Mouse (Mus musculus) embryonic facial prominence, embryonic 11.5 days (tissue): ENCODE measurements around the gene RPS10-NUDT3. TPM values are rescaled to one million over a fixed set of nuclear protein-coding genes. Genes with fewer than 3 reads are reported as not detected.
A peak's percentile ranks its signal among the peaks of the same experiment; 100 is the strongest.

Source experiments
- ATAC-seq: fragments of 200-750 bp; cut with Nextera tagmentation; replicated peaks from 2 replicates; pipeline ENCODE4 v1.8.0; 2017; ENCODE audit warnings: low read depth; ENCODE audit not compliant: insufficient number of reproducible peaks, low FRiP score, low TSS enrichment
- DNase-seq: peaks from one replicate; pipeline ENCODE4 v3.0.0-alpha.2; 2015; ENCODE audit warnings: low spot score
- H3K27ac ChIP-seq: fragments of 300-500 bp; sonication (generic); replicated peaks from 2 replicates; pipeline ENCODE4 v1.5.1; 2014; ENCODE audit warnings: mild to moderate bottlenecking, low read depth, low read length, control low read depth
- H3K27me3 ChIP-seq: fragments of 300-500 bp; sonication (generic); 2 replicates; pipeline ENCODE4 v1.6.1; 2014; ENCODE audit warnings: mild to moderate bottlenecking, low read length, moderate library complexity, mixed read lengths; ENCODE audit not compliant: control insufficient read depth, insufficient read depth
- H3K36me3 ChIP-seq: fragments of 300-500 bp; sonication (generic); replicated peaks from 2 replicates; pipeline ENCODE4 v1.6.1; 2014; ENCODE audit warnings: low read depth, mild to moderate bottlenecking, low read length, moderate library complexity, mixed read lengths; ENCODE audit not compliant: control insufficient read depth, insufficient read depth
- H3K4me1 ChIP-seq: fragments of 300-500 bp; sonication (generic); 2 replicates; pipeline ENCODE4 v1.6.1; 2014; ENCODE audit warnings: low read length, mixed read lengths; ENCODE audit not compliant: control insufficient read depth, insufficient read depth
- H3K4me2 ChIP-seq: fragments of 300-500 bp; sonication (generic); 2 replicates; pipeline ENCODE4 v1.6.1; 2014; ENCODE audit warnings: low read depth, mild to moderate bottlenecking, control low read depth, low read length, moderate library complexity
- H3K4me3 ChIP-seq: fragments of 300-500 bp; sonication (generic); 2 replicates; pipeline ENCODE4 v1.5.1; 2014; ENCODE audit warnings: low read depth, low read length, control low read depth
- H3K9ac ChIP-seq: fragments of 300-500 bp; sonication (generic); replicated peaks from 2 replicates; pipeline ENCODE4 v1.6.1; 2014; ENCODE audit warnings: mild to moderate bottlenecking, control low read depth, low read length
- H3K9me3 ChIP-seq: fragments of 300-500 bp; sonication (generic); replicated peaks from 2 replicates; pipeline ENCODE4 v1.6.1; 2016; ENCODE audit warnings: mild to moderate bottlenecking, low read length, inconsistent platforms, mixed read lengths; ENCODE audit not compliant: control insufficient read depth
- WGBS: fragments of 180-500 bp; shearing (Covaris S2); extraction: QIAGEN DNeasy Blood & Tissue Kit; methylation state at CpG from one replicate; pipeline ENCODE4 v1.1.7; 2014; 5-methylcytosine and 5-hydroxymethylcytosine counted together
- polyA plus RNA-seq: library from polyadenylated mRNA; unstranded; fragments of >200 nt; fragmentation: Nextera tagmentation; extraction: Ambion mirVana; gene quantifications from 2 replicates; pipeline ENCODE4 v1.2.1, GENCODE M21; 2014

The RPS10-NUDT3 gene
- polyA plus RNA-seq, 1 experiment from 2014 or later, result not detected

- Histone ChIP-seq H3K27me3 (no peaks in the 10 kb centered on the region), H3K4me2 (no peak overlapping the region), H3K4me1 (peaks cover 3% of the 10 kb centered on the region; the same call in 1 of the 2 replicates), H3K4me3 (no peak overlapping the region), H3K36me3 (no peaks in the 10 kb centered on the region), H3K9me3 (no peaks in the 10 kb centered on the region), H3K9ac (peak overlapping the region; percentile 7), H3K27ac (no peak overlapping the region)
- no peak for DNase-seq
- 47% methylated on average over 8 of the region's 8 CpGs for WGBS
- no peak for ATAC-seq
These were observed 85.8 kb downstream of the RPS10-NUDT3 start for GRCm38 (mm10) chr17:27549234-27549633.

- Histone ChIP-seq H3K9ac (no peak overlapping the region), H3K4me2 (no peak overlapping the region), H3K27me3 (no peaks in the 10 kb centered on the region), H3K9me3 (no peaks in the 10 kb centered on the region), H3K4me1 (peaks cover 3% of the 10 kb centered on the region; the same call in 1 of the 2 replicates), H3K4me3 (no peak overlapping the region), H3K36me3 (no peaks in the 10 kb centered on the region), H3K27ac (no peak overlapping the region)
- ATAC-seq, result no peak
- 67% methylated on average over 9 of the region's 9 CpGs for WGBS
- DNase-seq, result no peak
These were observed 87.7 kb downstream of the RPS10-NUDT3 start for GRCm38 (mm10) chr17:27547253-27547868.

- no peak overlapping the region for H3K9ac ChIP-seq
- ATAC-seq, result no peak
- no peak overlapping the region for H3K27ac ChIP-seq
- no peaks in the 10 kb centered on the region for H3K27me3 ChIP-seq
- no peaks in the 10 kb centered on the region for H3K9me3 ChIP-seq
- peaks cover 3% of the 10 kb centered on the region; the same call in 1 of the 2 replicates for H3K4me1 ChIP-seq
- DNase-seq, result no peak
- no peaks in the 10 kb centered on the region for H3K36me3 ChIP-seq
- no peak overlapping the region for H3K4me2 ChIP-seq
- H3K4me3 ChIP-seq, result no peak overlapping the region
- 66% methylated on average over 7 of the region's 7 CpGs for WGBS
These were observed 88.4 kb downstream of the RPS10-NUDT3 start for GRCm38 (mm10) chr17:27546574-27547085.

GRCm38 (mm10) chr17:27545991-27546390 is 89.0 kb downstream of the RPS10-NUDT3 start:
- ATAC-seq (no peak), DNase-seq (peak; percentile 29)
- Histone ChIP-seq H3K27ac (no peak overlapping the region), H3K4me3 (no peak overlapping the region), H3K9me3 (no peaks in the 10 kb centered on the region), H3K4me2 (no peak overlapping the region), H3K36me3 (no peaks in the 10 kb centered on the region), H3K4me1 (peaks cover 5% of the 10 kb centered on the region; the same call in 1 of the 2 replicates), H3K27me3 (no peaks in the 10 kb centered on the region), H3K9ac (no peak overlapping the region)
- WGBS, result 45% methylated on average over 12 of the region's 12 CpGs

- Histone ChIP-seq H3K27me3 (no peaks in the 10 kb centered on the region), H3K9me3 (no peaks in the 10 kb centered on the region), H3K27ac (no peak overlapping the region), H3K4me1 (peaks cover 5% of the 10 kb centered on the region; the same call in 1 of the 2 replicates), H3K36me3 (no peaks in the 10 kb centered on the region), H3K4me2 (no peak overlapping the region), H3K9ac (no peak overlapping the region), H3K4me3 (no peak overlapping the region)
- no peak for ATAC-seq
- 89% methylated on average over 11 of the region's 11 CpGs for WGBS
- no peak for DNase-seq
These were observed 90.5 kb downstream of the RPS10-NUDT3 start for GRCm38 (mm10) chr17:27544551-27544950.

- WGBS, result 78% methylated on average over 3 of the region's 3 CpGs
- H3K9me3 ChIP-seq, result no peaks in the 10 kb centered on the region
- H3K27me3 ChIP-seq, result no peaks in the 10 kb centered on the region
- H3K36me3 ChIP-seq, result no peaks in the 10 kb centered on the region
- no peak overlapping the region for H3K27ac ChIP-seq
- no peak for DNase-seq
- no peak overlapping the region for H3K4me3 ChIP-seq
- no peak for ATAC-seq
- no peak overlapping the region for H3K4me2 ChIP-seq
- peaks cover 3% of the 10 kb centered on the region; the same call in 1 of the 2 replicates for H3K4me1 ChIP-seq
- no peak overlapping the region for H3K9ac ChIP-seq
These were observed 93.0 kb downstream of the RPS10-NUDT3 start for GRCm38 (mm10) chr17:27541984-27542383.

- WGBS, result 53% methylated on average over 2 of the region's 2 CpGs
- H3K4me2 ChIP-seq, result no peak overlapping the region
- H3K27me3 ChIP-seq, result no peaks in the 10 kb centered on the region
- no peak overlapping the region for H3K4me3 ChIP-seq
- H3K9ac ChIP-seq, result no peak overlapping the region
- H3K27ac ChIP-seq, result no peak overlapping the region
- H3K36me3 ChIP-seq, result no peaks in the 10 kb centered on the region
- no peaks in the 10 kb centered on the region for H3K9me3 ChIP-seq
- DNase-seq, result no peak
- ATAC-seq, result no peak
- H3K4me1 ChIP-seq, result peaks cover 3% of the 10 kb centered on the region; the same call in 1 of the 2 replicates
These were observed 93.8 kb downstream of the RPS10-NUDT3 start for GRCm38 (mm10) chr17:27541261-27541660.

- no peak overlapping the region for H3K27ac ChIP-seq
- H3K4me1 ChIP-seq, result no peaks in the 10 kb centered on the region
- no peak overlapping the region for H3K9ac ChIP-seq
- DNase-seq, result peak; percentile 95
- 2% methylated on average over 10 of the region's 10 CpGs for WGBS
- no peak overlapping the region for H3K4me3 ChIP-seq
- H3K4me2 ChIP-seq, result no peak overlapping the region; the same call in 1 of the 2 replicates
- H3K27me3 ChIP-seq, result no peaks in the 10 kb centered on the region
- no peaks in the 10 kb centered on the region for H3K9me3 ChIP-seq
- peak; percentile 81 for ATAC-seq
- H3K36me3 ChIP-seq, result no peaks in the 10 kb centered on the region
These were observed 100.3 kb downstream of the RPS10-NUDT3 start for GRCm38 (mm10) chr17:27534718-27535117.
